Mouse (Mus musculus) erythroid progenitor cell, adult 5-6 weeks (primary cell): ENCODE data around the gene Ap2s1. TPM values are rescaled to one million over a fixed set of nuclear protein-coding genes. Genes with fewer than 3 reads are reported as not detected.

Source experiments
- ATAC-seq: replicated peaks from 2 replicates; pipeline ENCODE4 v1.8.0; 2016; ENCODE audit warnings: moderate number of reproducible peaks, mild to moderate bottlenecking, moderate TSS enrichment, inconsistent platforms; ENCODE audit not compliant: poor library complexity, low FRiP score, severe bottlenecking
- total RNA-seq, 2 experiments: library from RNA; stranded (forward) in 1 of 2; stranded (reverse) in 1 of 2; fragments of 150-400 nt in 1 of 2; fragments of 186-747, 209-891 nt in 1 of 2; gene quantifications; 2 replicates each; pipeline versions ENCODE4 v1.2.3 to v1.2.4; 2015 to 2017; ENCODE audit warnings: low replicate concordance in 2 of 2

The Ap2s1 gene
- total RNA-seq, 2 experiments from 2014 or later, result 47.0 to 106 TPM

- ATAC-seq, result no peak
Observed at GRCm38 (mm10) chr7:16785541-16786083, 47.4 kb downstream of the Ap2s1 start.

GRCm38 (mm10) chr7:16792316-16792715 lies 54.1 kb downstream of the Ap2s1 start:
- ATAC-seq, result no peak

- no peak for ATAC-seq
Observed at GRCm38 (mm10) chr7:16793010-16793725, 55.0 kb downstream of the Ap2s1 start.

GRCm38 (mm10) chr7:16794886-16795285 lies 56.7 kb downstream of the Ap2s1 start:
- no peak for ATAC-seq

Other genes starting within 250 kb of the Ap2s1 start
- gene Arhgap35, start 123.4 kb upstream of the Ap2s1 start, total RNA-seq (2015; ENCODE audit: low replicate concordance), result 1.8 and 2.9 TPM in 2 replicates
- 2.3 TPM in 2 replicates for gene Arhgap35, start 123.4 kb upstream of the Ap2s1 start, total RNA-seq (2017; ENCODE audit: low replicate concordance)
- gene Ceacam15, start 62.7 kb upstream of the Ap2s1 start, total RNA-seq (2015; ENCODE audit: low replicate concordance), result not detected in 2 replicates
- gene Ceacam15, start 62.7 kb upstream of the Ap2s1 start, total RNA-seq (2017; ENCODE audit: low replicate concordance), result not detected in 2 replicates
- gene Ceacam9, start 16.5 kb upstream of the Ap2s1 start, total RNA-seq (2015; ENCODE audit: low replicate concordance), result not detected in 2 replicates
- not detected in 2 replicates for gene Ceacam9, start 16.5 kb upstream of the Ap2s1 start, total RNA-seq (2017; ENCODE audit: low replicate concordance)
- gene Slc1a5, start 42.9 kb downstream of the Ap2s1 start, total RNA-seq (2015; ENCODE audit: low replicate concordance), result 596 and 609 TPM in 2 replicates
- 412 and 455 TPM in 2 replicates for gene Slc1a5, start 42.9 kb downstream of the Ap2s1 start, total RNA-seq (2017; ENCODE audit: low replicate concordance)
- 75.0 and 87.2 TPM in 2 replicates for gene Strn4, start 77.5 kb downstream of the Ap2s1 start, total RNA-seq (2015; ENCODE audit: low replicate concordance)
- 76.9 and 128 TPM in 2 replicates for gene Strn4, start 77.5 kb downstream of the Ap2s1 start, total RNA-seq (2017; ENCODE audit: low replicate concordance)
- gene Fkrp, start 78.3 kb downstream of the Ap2s1 start, total RNA-seq (2015; ENCODE audit: low replicate concordance), result 6.5 and 7.5 TPM in 2 replicates
- 4.9 and 19.6 TPM in 2 replicates for gene Fkrp, start 78.3 kb downstream of the Ap2s1 start, total RNA-seq (2017; ENCODE audit: low replicate concordance)
- gene Prkd2, start 104.5 kb downstream of the Ap2s1 start, total RNA-seq (2015; ENCODE audit: low replicate concordance), result 8.3 and 18.4 TPM in 2 replicates
- 3.8 and 4.9 TPM in 2 replicates for gene Prkd2, start 104.5 kb downstream of the Ap2s1 start, total RNA-seq (2017; ENCODE audit: low replicate concordance)
- gene Dact3, start 136.9 kb downstream of the Ap2s1 start, total RNA-seq (2015; ENCODE audit: low replicate concordance), result not detected in 2 replicates
- not detected in 2 replicates for gene Dact3, start 136.9 kb downstream of the Ap2s1 start, total RNA-seq (2017; ENCODE audit: low replicate concordance)
- not detected in 2 replicates for gene Gng8, start 153.4 kb downstream of the Ap2s1 start, total RNA-seq (2015; ENCODE audit: low replicate concordance)
- gene Gng8, start 153.4 kb downstream of the Ap2s1 start, total RNA-seq (2017; ENCODE audit: low replicate concordance), result not detected in 2 replicates
- 0.36 and 6.7 TPM in 2 replicates for gene Ptgir, start 168.1 kb downstream of the Ap2s1 start, total RNA-seq (2015; ENCODE audit: low replicate concordance)
- gene Ptgir, start 168.1 kb downstream of the Ap2s1 start, total RNA-seq (2017; ENCODE audit: low replicate concordance), result 1.9 and 2.0 TPM in 2 replicates
- 131 and 141 TPM in 2 replicates for gene Calm3, start 185.7 kb downstream of the Ap2s1 start, total RNA-seq (2015; ENCODE audit: low replicate concordance)
- 258 and 325 TPM in 2 replicates for gene Calm3, start 185.7 kb downstream of the Ap2s1 start, total RNA-seq (2017; ENCODE audit: low replicate concordance)
- not detected in 2 replicates for gene Pnmal2, start 206.3 kb downstream of the Ap2s1 start, total RNA-seq (2015; ENCODE audit: low replicate concordance)
- not detected in 2 replicates for gene Pnmal2, start 206.3 kb downstream of the Ap2s1 start, total RNA-seq (2017; ENCODE audit: low replicate concordance)
- not detected in 2 replicates for gene Pnmal1, start 221.3 kb downstream of the Ap2s1 start, total RNA-seq (2015; ENCODE audit: low replicate concordance)
- gene Pnmal1, start 221.3 kb downstream of the Ap2s1 start, total RNA-seq (2017; ENCODE audit: low replicate concordance), result not detected in 2 replicates
- 0.72 TPM in 1 of 2 replicates, not detected in the other for gene Gm42372, start 244.7 kb downstream of the Ap2s1 start, total RNA-seq (2015; ENCODE audit: low replicate concordance)
- 0.13 and 0.53 TPM in 2 replicates for gene Gm42372, start 244.7 kb downstream of the Ap2s1 start, total RNA-seq (2017; ENCODE audit: low replicate concordance)